In the genomic region with DNA sequence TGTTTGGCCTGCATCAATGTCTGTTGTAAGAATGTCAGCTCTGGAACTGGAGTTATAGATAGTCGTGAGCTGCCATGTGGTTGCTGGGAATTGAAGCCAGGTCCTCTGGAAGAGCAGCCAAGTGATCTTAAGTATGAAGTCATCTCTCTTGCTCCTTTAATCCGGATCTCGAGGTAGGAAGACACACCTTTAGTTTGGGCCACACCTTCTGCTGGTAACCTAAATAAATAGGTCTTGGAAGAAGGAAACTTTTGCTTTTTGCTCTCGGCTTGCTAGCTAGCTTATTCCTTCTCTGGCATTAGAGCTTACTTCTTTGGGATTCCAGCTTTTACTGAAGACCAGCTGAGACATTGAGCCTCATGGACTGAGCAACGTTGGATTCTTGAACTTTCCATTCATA, we compare ENCODE assay signal across 8 mouse cellular contexts. TPM values are rescaled to one million over a fixed set of nuclear protein-coding genes. Genes with fewer than 3 reads are reported as not detected.
DNase-seq lines count a peak whose midpoint lies in the region; ATAC-seq and TF ChIP-seq lines count a peak whose summit lies in the region.

Gene Rbbp6 (plus strand): TSS at position 301 of the 400 bp plus-strand sequence.

- DNase-seq in neural tube, embryonic 11.5 days (ENCODE audit: low spot score) = no peak
- no peak for DNase-seq in neural tube, embryonic 10.5 days (ENCODE audit: extremely low spot score, low spot score)
- DNase-seq in heart, postnatal 10 days = no peak
- no peak for DNase-seq in limb, embryonic 11.5 days (ENCODE audit: low spot score)
- no peak for DNase-seq in right cerebral cortex, postnatal 4 days
- DNase-seq in ovary, adult 18-20 months (ENCODE audit: low spot score) = no peak
- no peak for DNase-seq in frontal cortex, postnatal 10 days (ENCODE audit: low spot score in 2 of 2)

- ATAC-seq in neural tube, embryonic 11.5 days (ENCODE audit: insufficient read depth, low FRiP score, low TSS enrichment) = no peak
- ATAC-seq in limb, embryonic 11.5 days (ENCODE audit: insufficient number of reproducible peaks, low FRiP score, low TSS enrichment, low read depth) = no peak

- no peak within 1 kb of the TSS for H3K27ac ChIP-seq in neural tube, embryonic 11.5 days (ENCODE audit: low read depth, low read length)
- no peak within 1 kb of the TSS for H3K27ac ChIP-seq in embryonic fibroblast, embryonic 13.5 days (ENCODE audit: insufficient read depth, low read length)
- no peak within 1 kb of the TSS for H3K27ac ChIP-seq in limb, embryonic 11.5 days (replicated peaks; ENCODE audit: low read depth, low read length)

- no peak for TF ChIP-seq CTCF in embryonic fibroblast, embryonic 13.5 days (IDR thresholded peaks at IDR 0.05; ENCODE audit: borderline replicate concordance, insufficient read depth, low read length)

- no peak within 1 kb of the TSS for H3K9ac ChIP-seq in neural tube, embryonic 11.5 days (ENCODE audit: low read length)
- H3K9ac ChIP-seq in limb, embryonic 11.5 days (ENCODE audit: low read length) = no peak within 1 kb of the TSS

- no peaks in the 10 kb centered on the region for H3K36me3 ChIP-seq in neural tube, embryonic 11.5 days (ENCODE audit: control insufficient read depth, insufficient read depth, low read length)
- H3K36me3 ChIP-seq in limb, embryonic 11.5 days (ENCODE audit: control insufficient read depth, insufficient read depth, low read length) = no peaks in the 10 kb centered on the region

- intact Hi-C loops in heart, postnatal 10 days (cut with DNase I) = no loop called here

- H3K27me3 ChIP-seq in neural tube, embryonic 11.5 days (ENCODE audit: control insufficient read depth, insufficient read depth, low read length) = no peaks in the 10 kb centered on the region
- no peaks in the 10 kb centered on the region for H3K27me3 ChIP-seq in limb, embryonic 11.5 days (ENCODE audit: control insufficient read depth, insufficient read depth, low read length)

- 88% methylated on average over 5 of the region's 5 CpGs for WGBS in neural tube, embryonic 11.5 days
- 82% methylated on average over 5 of the region's 5 CpGs for WGBS in limb, embryonic 11.5 days

- H3K4me1 ChIP-seq in neural tube, embryonic 11.5 days (ENCODE audit: control insufficient read depth, insufficient read depth, low read length) = no peaks in the 10 kb centered on the region
- H3K4me1 ChIP-seq in embryonic fibroblast, embryonic 13.5 days (ENCODE audit: control insufficient read depth, insufficient read depth, low read length) = no peaks in the 10 kb centered on the region
- H3K4me1 ChIP-seq in limb, embryonic 11.5 days (ENCODE audit: control insufficient read depth, insufficient read depth, low read length) = no peaks in the 10 kb centered on the region

- no peak for TF ChIP-seq POLR2A in embryonic fibroblast, embryonic 13.5 days (IDR thresholded peaks at IDR 0.05; ENCODE audit: low read depth, low read length)

- H3K9me3 ChIP-seq in neural tube, embryonic 11.5 days (ENCODE audit: control insufficient read depth, low read length) = no peaks in the 10 kb centered on the region
- H3K9me3 ChIP-seq in limb, embryonic 11.5 days (ENCODE audit: control insufficient read depth, low read length) = no peaks in the 10 kb centered on the region

- H3K4me2 ChIP-seq in neural tube, embryonic 11.5 days (ENCODE audit: low read depth) = no peak within 1 kb of the TSS
- H3K4me2 ChIP-seq in limb, embryonic 11.5 days (ENCODE audit: low read depth, severe bottlenecking) = no peak within 1 kb of the TSS

- no peak within 1 kb of the TSS for H3K4me3 ChIP-seq in neural tube, embryonic 11.5 days (ENCODE audit: low read depth, low read length)
- no peak within 1 kb of the TSS for H3K4me3 ChIP-seq in embryonic fibroblast, embryonic 13.5 days (ENCODE audit: insufficient read depth, low read length)
- no peak within 1 kb of the TSS for H3K4me3 ChIP-seq in limb, embryonic 11.5 days (ENCODE audit: low read depth, low read length)

RNA-seq across cellular contexts. Expression of gene Rbbp6, which starts in this region (rescaled TPM):
- polyA plus RNA-seq in neural tube, embryonic 11.5 days (2014; fragmentation: Nextera tagmentation; extraction: Ambion mirVana) = 28.7 and 34.0 TPM in 2 replicates
- 47.9 and 69.6 TPM in 2 replicates for polyA plus RNA-seq in embryonic fibroblast, embryonic 13.5 days (2011; ENCODE audit: insufficient read length, low read depth, missing spikeins)
- total RNA-seq in heart, postnatal 10 days (2021) = 10 to 100 TPM; 45.6 to 51.7 TPM
- polyA plus RNA-seq in limb, embryonic 11.5 days (2014; fragmentation: Nextera tagmentation; extraction: Ambion mirVana) = 37.8 and 39.3 TPM in 2 replicates
